Comparison of ENCODE assay signal across 13 mouse cellular contexts in the genomic region with DNA sequence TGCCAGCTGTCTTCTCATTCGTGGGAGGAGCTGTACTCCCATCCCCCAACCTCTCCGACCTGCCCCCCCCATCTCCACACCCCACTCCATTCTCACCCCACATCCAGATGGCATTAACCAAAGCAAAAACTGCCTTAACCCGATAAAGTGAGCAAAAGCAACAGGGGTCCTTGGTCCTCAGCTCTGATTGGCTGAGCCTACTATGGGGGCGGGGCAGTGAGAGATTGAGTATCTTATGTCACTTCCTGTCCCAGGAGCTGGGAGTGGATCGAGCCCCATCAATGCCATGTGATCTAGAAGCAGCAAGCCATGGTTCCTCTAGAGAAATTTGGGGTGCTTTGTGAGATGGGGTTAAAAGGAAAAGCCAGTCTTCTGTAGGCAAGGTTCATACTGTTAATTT.
A peak's percentile ranks its signal among the peaks of the same experiment; 100 is the strongest.
DNase-seq lines count a peak whose midpoint lies in the region; ATAC-seq and TF ChIP-seq lines count a peak whose summit lies in the region.
"Had no signal": no experiment of that assay in that cellular context is flagged by ENCODE, and none has a peak within 500 bp of the region (broad histone marks: within the 10 kb centered on the region; RNA-seq: fewer than 3 reads in every experiment).

No protein-coding gene starts in this region.

- no peak overlapping the region for H3K4me2 ChIP-seq in forebrain, embryonic 14.5 days (ENCODE audit: low read length)
- no peak overlapping the region for H3K4me2 ChIP-seq in forebrain, embryonic 11.5 days (ENCODE audit: low read depth, low read length, severe bottlenecking)
- H3K4me2 ChIP-seq in midbrain, embryonic 13.5 days (replicated peaks): no peak overlapping the region
- H3K4me2 ChIP-seq in midbrain, embryonic 11.5 days: no peak overlapping the region
- H3K4me2 ChIP-seq in hindbrain, embryonic 16.5 days (ENCODE audit: low read length): peak overlapping the region; percentile 19; the same call in 1 of the 2 replicates
- no peak overlapping the region for H3K4me2 ChIP-seq in intestine, embryonic 16.5 days (ENCODE audit: low read depth, low read length)
- H3K4me2 ChIP-seq: intestine, embryonic 15.5 days; liver, embryonic 12.5 days had no signal

- peaks cover 15% of the 10 kb centered on the region for H3K4me1 ChIP-seq in forebrain, embryonic 14.5 days (ENCODE audit: control insufficient read depth, insufficient read depth, low read length)
- peaks cover 7% of the 10 kb centered on the region; the same call in 1 of the 2 replicates for H3K4me1 ChIP-seq in forebrain, embryonic 11.5 days (replicated peaks; ENCODE audit: control insufficient read depth, insufficient read depth, low read length)
- H3K4me1 ChIP-seq in midbrain, embryonic 13.5 days (replicated peaks): peaks cover 32% of the 10 kb centered on the region
- H3K4me1 ChIP-seq in midbrain, embryonic 11.5 days (ENCODE audit: control insufficient read depth, insufficient read depth, low read length): peaks cover 13% of the 10 kb centered on the region
- peaks cover 0 to 9% of the 10 kb centered on the region in 2 experiments; a peak in 2 of 4 replicates for H3K4me1 ChIP-seq in ES-E14 (ENCODE audit: control insufficient read depth in 2 of 2, insufficient read depth in 2 of 2, low read length in 2 of 2, poor library complexity in 1 of 2)
- H3K4me1 ChIP-seq in hindbrain, embryonic 16.5 days (ENCODE audit: control insufficient read depth, insufficient read depth, low read depth, low read length): peaks cover 24% of the 10 kb centered on the region
- H3K4me1 ChIP-seq in intestine, embryonic 16.5 days (ENCODE audit: control insufficient read depth, insufficient read depth, low read length): peaks cover 3% of the 10 kb centered on the region; the same call in 1 of the 2 replicates
- H3K4me1 ChIP-seq: intestine, embryonic 15.5 days had no signal

- peak; percentile 52 for ATAC-seq in forebrain, embryonic 14.5 days
- no peak for ATAC-seq in forebrain, embryonic 11.5 days (replicated peaks; ENCODE audit: low FRiP score)
- no peak for ATAC-seq in midbrain, embryonic 13.5 days
- ATAC-seq in midbrain, embryonic 11.5 days (ENCODE audit: low FRiP score): no peak
- 0 out of 2 replicates have a peak, but pooled peaks have one; percentile 7 for ATAC-seq in hindbrain, embryonic 16.5 days
- no peak for ATAC-seq in intestine, embryonic 16.5 days
- ATAC-seq: intestine, embryonic 15.5 days; liver, embryonic 12.5 days had no signal

- H3K4me3 ChIP-seq in forebrain, embryonic 14.5 days (ENCODE audit: low read depth, low read length): no peak overlapping the region
- no peak overlapping the region for H3K4me3 ChIP-seq in forebrain, embryonic 11.5 days (ENCODE audit: low read depth, low read length)
- no peak overlapping the region for H3K4me3 ChIP-seq in midbrain, embryonic 13.5 days (replicated peaks)
- no peak overlapping the region for H3K4me3 ChIP-seq in midbrain, embryonic 11.5 days (ENCODE audit: low read depth, low read length)
- H3K4me3 ChIP-seq in ES-E14 (ENCODE audit: insufficient read depth in 1 of 2, low read depth in 1 of 2, low read length in 2 of 2, poor library complexity in 1 of 2, severe bottlenecking in 1 of 2): peak overlapping the region in 1 of 2 experiments; percentile 44; a peak in 2 of 4 replicates
- no peak overlapping the region for H3K4me3 ChIP-seq in hindbrain, embryonic 16.5 days (ENCODE audit: low read length)
- H3K4me3 ChIP-seq in intestine, embryonic 16.5 days (ENCODE audit: low read length): no peak overlapping the region
- H3K4me3 ChIP-seq: intestine, embryonic 15.5 days; liver, embryonic 12.5 days had no signal

- 55% methylated on average over 5 of the region's 5 CpGs for WGBS in forebrain, embryonic 14.5 days
- WGBS in forebrain, embryonic 11.5 days: 68% methylated on average over 5 of the region's 5 CpGs
- 65% methylated on average over 5 of the region's 5 CpGs for WGBS in midbrain, embryonic 13.5 days
- 68% methylated on average over 5 of the region's 5 CpGs for WGBS in midbrain, embryonic 11.5 days
- 57% methylated on average over 5 of the region's 5 CpGs for WGBS in hindbrain, embryonic 16.5 days
- WGBS in intestine, embryonic 16.5 days: 66% methylated on average over 5 of the region's 5 CpGs

- no peak overlapping the region for H3K9ac ChIP-seq in forebrain, embryonic 14.5 days (ENCODE audit: low read length)
- H3K9ac ChIP-seq in forebrain, embryonic 11.5 days (ENCODE audit: low read length): no peak overlapping the region
- no peak overlapping the region for H3K9ac ChIP-seq in midbrain, embryonic 13.5 days (replicated peaks)
- no peak overlapping the region for H3K9ac ChIP-seq in midbrain, embryonic 11.5 days (ENCODE audit: low read length)
- H3K9ac ChIP-seq in ES-E14 (ENCODE audit: insufficient read depth, low read depth, low read length, poor library complexity, severe bottlenecking): 0 out of 2 replicates have a peak overlapping the region, but pooled peaks have one; percentile 28
- H3K9ac ChIP-seq in hindbrain, embryonic 16.5 days (ENCODE audit: low read depth, low read length): no peak overlapping the region; the same call in 1 of the 2 replicates
- H3K9ac ChIP-seq in intestine, embryonic 16.5 days (ENCODE audit: low read depth, low read length): no peak overlapping the region
- H3K9ac ChIP-seq: intestine, embryonic 15.5 days; liver, embryonic 12.5 days had no signal

- in situ Hi-C loops in ES-E14 (cut with MboI; ENCODE audit: low sequenced_read_pairs in 2 of 2, unreplicated experiment in 2 of 2): no loop called here

- peak; percentile 67 for DNase-seq in forebrain, embryonic 14.5 days (ENCODE audit: low spot score)
- no peak for DNase-seq in forebrain, embryonic 11.5 days (ENCODE audit: low spot score)
- DNase-seq in midbrain, embryonic 11.5 days (ENCODE audit: low spot score, missing footprints): no peak
- peak; percentile 47 for DNase-seq in ES-E14 (ENCODE audit: low read depth, low spot score)
- DNase-seq in ovary, postnatal 14 days (ENCODE audit: low spot score): no peak
- DNase-seq: B cell, adult 2 months; cerebellum, adult 9-11 months; kidney, postnatal 14 days had no signal

- H3K9me3 ChIP-seq in forebrain, embryonic 14.5 days (replicated peaks; ENCODE audit: control insufficient read depth, low read length): no peaks in the 10 kb centered on the region
- H3K9me3 ChIP-seq in forebrain, embryonic 11.5 days (ENCODE audit: control insufficient read depth, low read length): no peaks in the 10 kb centered on the region
- H3K9me3 ChIP-seq in midbrain, embryonic 13.5 days: no peaks in the 10 kb centered on the region; the same call in 1 of the 2 replicates
- H3K9me3 ChIP-seq in midbrain, embryonic 11.5 days (ENCODE audit: control insufficient read depth, low read length): no peaks in the 10 kb centered on the region
- no peaks in the 10 kb centered on the region for H3K9me3 ChIP-seq in ES-E14 (ENCODE audit: control insufficient read depth, insufficient read depth, low read depth, low read length)
- H3K9me3 ChIP-seq in hindbrain, embryonic 16.5 days (ENCODE audit: control insufficient read depth, low read length): no peaks in the 10 kb centered on the region
- no peaks in the 10 kb centered on the region for H3K9me3 ChIP-seq in intestine, embryonic 16.5 days (ENCODE audit: control insufficient read depth, low read length)
- H3K9me3 ChIP-seq: intestine, embryonic 15.5 days; liver, embryonic 12.5 days had no signal

- H3K36me3 ChIP-seq in forebrain, embryonic 14.5 days (ENCODE audit: control insufficient read depth, insufficient read depth, low read length): no peaks in the 10 kb centered on the region
- H3K36me3 ChIP-seq in forebrain, embryonic 11.5 days (ENCODE audit: control insufficient read depth, insufficient read depth, low read length): no peaks in the 10 kb centered on the region
- no peaks in the 10 kb centered on the region for H3K36me3 ChIP-seq in midbrain, embryonic 13.5 days
- H3K36me3 ChIP-seq in midbrain, embryonic 11.5 days (ENCODE audit: control insufficient read depth, insufficient read depth, low read length): no peaks in the 10 kb centered on the region
- no peaks in the 10 kb centered on the region for H3K36me3 ChIP-seq in ES-E14 (ENCODE audit: control insufficient read depth, insufficient read depth, low read length, poor library complexity, severe bottlenecking)
- no peaks in the 10 kb centered on the region for H3K36me3 ChIP-seq in hindbrain, embryonic 16.5 days (ENCODE audit: control insufficient read depth, insufficient read depth, low read length)
- H3K36me3 ChIP-seq in intestine, embryonic 16.5 days (ENCODE audit: control insufficient read depth, insufficient read depth, low read length): no peaks in the 10 kb centered on the region
- H3K36me3 ChIP-seq: intestine, embryonic 15.5 days; liver, embryonic 12.5 days had no signal

- H3K27ac ChIP-seq in forebrain, embryonic 14.5 days (ENCODE audit: low read depth, low read length): peak overlapping the region; percentile 74
- H3K27ac ChIP-seq in forebrain, embryonic 11.5 days (ENCODE audit: low read depth, low read length): no peak overlapping the region
- H3K27ac ChIP-seq in midbrain, embryonic 13.5 days: peak overlapping the region; percentile 65
- H3K27ac ChIP-seq in midbrain, embryonic 11.5 days (ENCODE audit: low read depth, low read length): no peak overlapping the region
- no peak overlapping the region for H3K27ac ChIP-seq in ES-E14 (ENCODE audit: insufficient read depth, low read depth, low read length, poor library complexity, severe bottlenecking)
- H3K27ac ChIP-seq in hindbrain, embryonic 16.5 days (ENCODE audit: low read depth, low read length): peak overlapping the region; percentile 79
- no peak overlapping the region for H3K27ac ChIP-seq in intestine, embryonic 16.5 days (ENCODE audit: low read length)
- H3K27ac ChIP-seq: intestine, embryonic 15.5 days; liver, embryonic 12.5 days had no signal

- H3K27me3 ChIP-seq in forebrain, embryonic 14.5 days (replicated peaks; ENCODE audit: control insufficient read depth, insufficient read depth, low read length): no peaks in the 10 kb centered on the region
- H3K27me3 ChIP-seq in forebrain, embryonic 11.5 days (ENCODE audit: control insufficient read depth, insufficient read depth, low read length): no peaks in the 10 kb centered on the region; the same call in 1 of the 2 replicates
- peaks cover 50% of the 10 kb centered on the region for H3K27me3 ChIP-seq in midbrain, embryonic 13.5 days
- peaks cover 32% of the 10 kb centered on the region for H3K27me3 ChIP-seq in midbrain, embryonic 11.5 days (ENCODE audit: control insufficient read depth, insufficient read depth, low read length)
- no peaks in the 10 kb centered on the region; the same call in 1 of the 2 replicates for H3K27me3 ChIP-seq in hindbrain, embryonic 16.5 days (replicated peaks; ENCODE audit: control insufficient read depth, insufficient read depth, low read length)
- H3K27me3 ChIP-seq in intestine, embryonic 16.5 days (replicated peaks; ENCODE audit: control insufficient read depth, insufficient read depth, low read length): no peaks in the 10 kb centered on the region
- H3K27me3 ChIP-seq: intestine, embryonic 15.5 days had no signal

TF ChIP-seq in ES-E14, 5 proteins besides CTCF, POLR2A, EP300 and RAD21:
- TF ChIP-seq CHD2 (IDR thresholded peaks at IDR 0.05; ENCODE audit: low read depth, low read length) (0 out of 2 replicates have a peak, but pooled peaks have one; percentile 42), ZNF384 (IDR thresholded peaks at IDR 0.05; ENCODE audit: low read depth, low read length) (no peak)

Comparison
In these comparisons a context has a peak if more than half of its experiments do, and no peak if none do; other contexts are left out.
1. ATAC-seq: peak in forebrain, embryonic 14.5 days (single experiment) and hindbrain, embryonic 16.5 days (single experiment); none in forebrain, embryonic 11.5 days (single experiment), midbrain, embryonic 13.5 days (single experiment), midbrain, embryonic 11.5 days (single experiment) and intestine, embryonic 16.5 days (single experiment).
2. DNase-seq: peak in forebrain, embryonic 14.5 days (single experiment) and ES-E14 (single experiment); none in forebrain, embryonic 11.5 days (single experiment), midbrain, embryonic 11.5 days (single experiment) and ovary, postnatal 14 days (single experiment).
3. H3K27ac ChIP-seq: peak in forebrain, embryonic 14.5 days (single experiment), midbrain, embryonic 13.5 days (single experiment) and hindbrain, embryonic 16.5 days (single experiment); none in forebrain, embryonic 11.5 days (single experiment), midbrain, embryonic 11.5 days (single experiment), ES-E14 (single experiment) and intestine, embryonic 16.5 days (single experiment).